Mouse (Mus musculus): ENCODE data around the gene Lactb. TPM values are rescaled to one million over a fixed set of nuclear protein-coding genes. Genes with fewer than 3 reads are reported as not detected.

The Lactb gene
- polyA plus RNA-seq, 1 experiment from 2014 or later, result 7.5 TPM

DNA sequence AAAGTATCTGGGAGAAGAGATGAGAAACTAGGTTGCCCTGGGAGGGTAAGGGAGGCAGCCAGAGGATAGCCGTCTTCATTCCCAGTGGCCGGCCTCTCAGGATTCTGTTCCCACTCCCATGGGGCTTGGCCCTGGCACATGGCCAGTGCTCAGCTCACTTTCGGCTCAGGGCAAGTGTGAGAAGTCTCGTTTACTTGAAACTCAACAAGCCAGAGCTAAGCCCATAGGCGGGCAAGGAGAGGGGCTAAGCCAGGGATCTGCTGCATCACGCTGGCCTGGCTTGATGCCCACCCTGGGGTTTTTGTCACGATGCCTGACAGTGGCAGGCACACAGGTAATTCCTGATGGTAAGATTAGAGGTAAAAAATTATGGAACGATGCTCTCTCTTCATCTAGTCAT is 37.8 kb downstream of the Lactb start:
- H3K4me1 ChIP-seq, result peaks cover 9% of the 10 kb centered on the region; the same call in 1 of the 2 replicates
- WGBS, result 61% methylated on average over 8 of the region's 8 CpGs
- H3K36me3 ChIP-seq, result no peaks in the 10 kb centered on the region
- H3K9ac ChIP-seq, result no peak overlapping the region
- no peaks in the 10 kb centered on the region for H3K9me3 ChIP-seq
- ATAC-seq (ENCODE audit: low FRiP score, low read depth), result no peak
- no peak overlapping the region for H3K4me3 ChIP-seq
- H3K4me2 ChIP-seq (replicated peaks), result no peak overlapping the region
- H3K27ac ChIP-seq, result no peak overlapping the region
- H3K27me3 ChIP-seq, result no peaks in the 10 kb centered on the region

DNA sequence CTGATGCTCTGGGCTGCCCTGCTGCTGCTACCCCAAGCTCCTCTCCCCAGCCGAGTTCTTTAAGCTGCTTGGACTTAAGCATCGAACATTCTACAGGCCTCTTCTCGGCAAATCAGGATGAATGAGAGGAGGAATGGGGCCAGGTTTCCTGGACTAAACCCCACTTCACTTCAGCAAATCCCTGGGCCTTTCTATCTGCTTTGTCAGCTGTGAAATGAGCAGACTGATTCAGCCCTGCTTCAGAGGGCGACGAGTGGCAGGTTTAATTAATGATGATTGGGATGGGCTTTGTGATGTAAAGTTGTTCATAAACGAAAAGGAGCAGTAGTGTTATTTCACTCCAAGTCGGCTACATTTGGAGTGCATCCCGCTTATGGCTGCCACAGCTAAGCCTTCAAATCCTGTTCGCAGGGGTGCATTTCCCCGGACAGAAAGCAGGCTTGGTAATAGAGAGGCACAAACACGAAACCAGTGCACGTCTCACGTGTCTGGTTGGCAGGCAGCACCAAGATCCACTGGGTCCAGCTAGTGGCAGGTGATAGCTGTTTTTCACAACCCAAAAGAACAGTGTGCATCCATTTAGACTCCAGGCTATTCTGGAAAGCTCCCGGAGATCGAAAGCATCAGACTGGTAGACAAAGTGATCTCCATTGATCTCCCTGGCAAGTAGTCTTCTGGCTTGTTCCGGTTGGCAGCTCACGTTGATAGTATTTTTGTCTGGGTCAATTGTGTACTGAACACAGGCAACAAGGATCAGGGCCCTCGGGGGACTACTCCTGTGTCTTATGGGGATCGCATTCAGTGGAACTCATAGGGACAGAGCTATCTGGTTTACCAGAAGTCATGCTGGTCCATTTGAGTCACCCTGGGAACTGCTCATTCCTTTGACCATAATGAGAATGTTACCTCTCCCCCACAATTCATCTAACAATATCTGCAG is 41.1 kb downstream of the Lactb start:
- Histone ChIP-seq H3K4me3 (no peak overlapping the region), H3K4me2 (replicated peaks) (no peak overlapping the region), H3K27ac (no peak overlapping the region), H3K4me1 (no peaks in the 10 kb centered on the region), H3K36me3 (no peaks in the 10 kb centered on the region), H3K9me3 (no peaks in the 10 kb centered on the region), H3K9ac (no peak overlapping the region), H3K27me3 (no peaks in the 10 kb centered on the region)
- WGBS, result 75% methylated on average over 19 of the region's 19 CpGs
- ATAC-seq (ENCODE audit: low FRiP score, low read depth), result no peak

DNA sequence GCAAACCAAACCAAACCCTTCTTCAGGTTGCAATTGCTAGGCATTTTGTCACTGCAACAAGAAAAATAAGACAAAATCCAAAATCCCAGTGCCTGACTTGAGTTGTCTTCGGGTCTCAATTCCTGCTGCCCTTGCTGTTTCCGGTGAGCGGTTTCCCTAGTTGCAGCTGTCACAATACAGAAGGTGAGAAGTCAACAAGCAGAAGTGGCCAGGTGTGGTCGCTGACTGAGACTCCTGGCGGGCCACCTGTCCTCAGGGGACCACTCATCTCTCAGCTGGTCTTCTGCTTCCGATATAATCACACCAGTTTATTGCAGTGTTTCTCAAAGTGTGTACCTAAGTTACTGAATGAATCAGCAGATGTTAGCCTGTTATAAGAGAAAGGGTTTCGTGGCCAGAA is 44.9 kb downstream of the Lactb start:
- no peaks in the 10 kb centered on the region for H3K9me3 ChIP-seq
- no peak overlapping the region for H3K27ac ChIP-seq
- no peaks in the 10 kb centered on the region for H3K36me3 ChIP-seq
- no peaks in the 10 kb centered on the region for H3K4me1 ChIP-seq
- ATAC-seq (ENCODE audit: low FRiP score, low read depth), result no peak
- no peak overlapping the region for H3K4me3 ChIP-seq
- 61% methylated on average over 7 of the region's 7 CpGs for WGBS
- H3K27me3 ChIP-seq, result no peaks in the 10 kb centered on the region
- no peak overlapping the region for H3K4me2 ChIP-seq (replicated peaks)
- no peak overlapping the region for H3K9ac ChIP-seq

DNA sequence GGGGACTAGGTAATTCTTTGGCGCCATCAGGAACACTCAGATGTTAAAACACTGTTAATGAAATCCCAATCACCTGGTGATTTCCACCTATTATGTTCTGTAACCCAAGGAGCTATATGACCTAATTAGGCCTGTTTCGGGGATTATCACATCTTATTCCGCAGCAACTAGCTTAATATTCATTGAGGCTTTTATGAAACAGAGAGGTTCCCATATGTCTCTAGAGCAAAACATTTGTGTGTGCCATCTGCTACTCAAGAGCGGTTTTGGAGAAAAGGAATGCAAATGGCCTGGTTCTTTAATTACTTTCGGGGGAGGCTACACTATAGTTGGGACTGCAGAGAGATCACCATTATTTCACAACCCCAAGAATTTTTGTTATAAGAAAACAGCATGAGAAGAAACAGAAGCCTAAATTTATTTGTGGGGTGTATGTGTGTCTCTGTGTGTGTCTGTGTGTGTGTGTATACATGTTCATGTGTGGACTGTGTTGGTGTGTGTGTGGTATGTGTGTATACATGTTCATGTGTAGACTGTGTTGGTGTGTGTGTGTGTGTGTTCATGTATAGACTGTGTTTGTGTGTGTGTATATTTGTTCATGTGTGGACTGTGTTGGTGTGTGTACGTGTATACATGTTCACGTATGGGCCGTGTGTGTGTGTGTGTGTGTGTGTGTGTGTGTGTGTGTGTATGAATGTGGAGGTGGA is 47.4 kb downstream of the Lactb start:
- H3K9me3 ChIP-seq, result no peaks in the 10 kb centered on the region
- H3K27ac ChIP-seq, result no peak overlapping the region
- no peaks in the 10 kb centered on the region for H3K36me3 ChIP-seq
- 75% methylated on average over 8 of the region's 8 CpGs for WGBS
- no peaks in the 10 kb centered on the region for H3K27me3 ChIP-seq
- no peaks in the 10 kb centered on the region for H3K4me1 ChIP-seq
- H3K9ac ChIP-seq, result no peak overlapping the region
- no peak overlapping the region for H3K4me3 ChIP-seq
- no peak overlapping the region for H3K4me2 ChIP-seq (replicated peaks)
- no peak for ATAC-seq (ENCODE audit: low FRiP score, low read depth)

DNA sequence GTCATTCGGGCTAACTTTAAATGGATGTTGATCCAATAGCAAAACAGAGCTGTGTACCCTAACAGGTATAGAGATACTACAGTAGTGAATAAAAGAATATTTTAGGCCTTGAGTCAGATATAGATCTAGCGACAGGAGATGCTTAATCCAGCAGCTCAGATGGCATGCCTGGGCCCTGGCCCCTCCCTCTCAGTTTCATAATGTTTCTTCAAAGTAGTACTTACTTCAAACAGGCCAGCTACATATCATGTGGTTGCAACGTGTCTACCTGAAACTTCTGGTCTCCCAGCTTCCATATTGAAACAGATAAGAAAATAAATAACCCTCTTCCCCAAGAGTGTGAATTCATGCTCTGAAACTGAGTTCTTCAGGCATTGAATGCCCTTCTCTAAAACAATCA is 49.4 kb downstream of the Lactb start:
- Histone ChIP-seq H3K4me1 (0 out of 2 replicates have a peak, but pooled peaks cover under 1% of the 10 kb centered on the region), H3K9me3 (no peaks in the 10 kb centered on the region), H3K4me2 (replicated peaks) (no peak overlapping the region), H3K27me3 (no peaks in the 10 kb centered on the region), H3K27ac (no peak overlapping the region), H3K36me3 (no peaks in the 10 kb centered on the region), H3K9ac (no peak overlapping the region), H3K4me3 (no peak overlapping the region)
- WGBS, result 70% methylated on average over 3 of the region's 3 CpGs
- ATAC-seq (ENCODE audit: low FRiP score, low read depth), result no peak

DNA sequence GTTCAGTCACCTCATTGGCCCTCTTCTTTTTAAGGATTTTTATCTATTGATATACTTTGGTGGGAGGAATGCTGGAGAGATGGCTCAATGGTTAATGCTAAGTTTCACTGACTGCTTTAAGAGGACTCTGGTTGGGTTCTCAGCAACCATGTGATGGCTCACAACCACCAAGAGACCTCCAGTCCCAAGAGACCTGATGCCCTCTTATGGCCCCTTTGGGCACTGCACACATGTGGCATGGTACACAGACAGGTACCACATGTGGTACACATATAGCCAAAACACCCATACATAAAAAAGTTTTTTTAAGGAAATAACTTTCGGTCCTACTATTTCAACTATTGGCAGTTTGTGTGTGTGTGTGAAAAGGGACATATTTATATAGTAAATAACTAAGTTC is 53.2 kb downstream of the Lactb start:
- no peak for ATAC-seq (ENCODE audit: low FRiP score, low read depth)
- Histone ChIP-seq H3K36me3 (no peaks in the 10 kb centered on the region), H3K4me2 (replicated peaks) (no peak overlapping the region), H3K4me1 (peaks cover 19% of the 10 kb centered on the region), H3K27me3 (no peaks in the 10 kb centered on the region), H3K9me3 (no peaks in the 10 kb centered on the region), H3K4me3 (no peak overlapping the region), H3K9ac (no peak overlapping the region), H3K27ac (no peak overlapping the region)
- 93% methylated on average over 1 of the region's 1 CpGs for WGBS

DNA sequence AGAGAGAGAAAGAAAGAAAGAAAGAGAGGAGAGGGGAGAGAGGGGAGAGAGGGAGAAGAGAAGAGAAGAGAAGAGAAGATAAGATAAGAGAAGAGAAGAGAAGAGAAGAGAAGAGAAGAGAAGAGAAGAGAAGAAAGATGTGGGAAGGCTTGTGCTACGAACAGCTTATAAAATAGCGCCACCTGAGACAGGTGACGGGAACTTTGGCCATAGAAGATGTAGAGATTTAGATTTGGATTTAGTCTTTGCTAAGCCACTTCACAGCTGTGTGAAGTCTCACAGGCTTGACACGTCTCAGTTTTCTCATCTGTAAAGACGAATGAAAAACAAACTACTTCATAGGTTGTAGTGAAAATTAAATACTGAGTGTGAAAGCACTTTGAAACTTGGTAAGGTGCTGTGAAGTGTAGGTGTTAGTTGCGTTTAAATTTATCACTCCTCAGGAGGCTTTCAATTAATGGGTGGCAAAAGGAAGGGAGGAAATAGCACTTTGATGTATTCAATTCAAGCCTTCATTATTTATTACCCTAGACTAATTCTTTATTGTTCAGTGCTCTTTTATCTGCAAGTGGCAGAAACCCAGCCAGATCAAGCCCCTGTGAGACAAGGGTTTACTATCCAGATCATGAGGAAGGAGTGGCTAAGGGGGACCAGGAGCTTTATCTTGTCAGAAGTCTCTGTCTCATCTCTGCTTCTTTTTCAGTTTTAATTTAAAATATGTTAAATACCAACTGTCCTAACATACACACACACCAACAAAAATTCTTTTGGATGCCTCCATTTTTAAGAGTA is 54.6 kb downstream of the Lactb start:
- no peak for ATAC-seq (ENCODE audit: low FRiP score, low read depth)
- Histone ChIP-seq H3K4me1 (peaks cover 21% of the 10 kb centered on the region), H3K4me2 (replicated peaks) (peak overlapping the region; percentile 90), H3K36me3 (no peaks in the 10 kb centered on the region), H3K27ac (no peak overlapping the region; the same call in 1 of the 2 replicates), H3K9ac (no peak overlapping the region), H3K9me3 (no peaks in the 10 kb centered on the region), H3K4me3 (peak overlapping the region; percentile 90), H3K27me3 (no peaks in the 10 kb centered on the region)
- 5% methylated on average over 6 of the region's 6 CpGs for WGBS

DNA sequence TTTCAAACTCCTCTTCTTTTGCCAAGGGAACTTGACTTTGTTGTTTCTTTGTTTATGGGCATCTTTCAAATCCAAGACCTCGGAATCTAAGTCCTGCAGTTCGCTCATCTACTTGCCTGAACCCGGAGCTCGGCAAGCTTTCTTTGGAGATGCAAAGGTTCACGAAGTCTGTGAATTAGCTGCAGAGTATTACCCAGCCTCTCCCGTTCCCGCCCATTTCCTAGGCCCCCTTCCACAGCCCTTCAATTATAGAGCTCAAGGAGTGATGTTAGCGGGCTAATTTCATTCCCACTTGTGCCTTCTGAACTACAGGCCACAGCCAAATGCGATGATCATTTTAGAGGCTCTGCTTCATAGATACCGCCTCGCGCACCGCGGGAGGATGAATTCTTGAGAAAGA is 55.3 kb downstream of the Lactb start:
- Histone ChIP-seq H3K4me1 (peaks cover 21% of the 10 kb centered on the region), H3K4me3 (peak overlapping the region; percentile 90), H3K36me3 (no peaks in the 10 kb centered on the region), H3K4me2 (replicated peaks) (peak overlapping the region; percentile 90), H3K27ac (peak overlapping the region; percentile 70), H3K27me3 (no peaks in the 10 kb centered on the region), H3K9ac (peak overlapping the region; percentile 66), H3K9me3 (no peaks in the 10 kb centered on the region)
- WGBS, result under 1% methylated on average over 14 of the region's 14 CpGs
- ATAC-seq (ENCODE audit: low FRiP score, low read depth), result peak; percentile 59

DNA sequence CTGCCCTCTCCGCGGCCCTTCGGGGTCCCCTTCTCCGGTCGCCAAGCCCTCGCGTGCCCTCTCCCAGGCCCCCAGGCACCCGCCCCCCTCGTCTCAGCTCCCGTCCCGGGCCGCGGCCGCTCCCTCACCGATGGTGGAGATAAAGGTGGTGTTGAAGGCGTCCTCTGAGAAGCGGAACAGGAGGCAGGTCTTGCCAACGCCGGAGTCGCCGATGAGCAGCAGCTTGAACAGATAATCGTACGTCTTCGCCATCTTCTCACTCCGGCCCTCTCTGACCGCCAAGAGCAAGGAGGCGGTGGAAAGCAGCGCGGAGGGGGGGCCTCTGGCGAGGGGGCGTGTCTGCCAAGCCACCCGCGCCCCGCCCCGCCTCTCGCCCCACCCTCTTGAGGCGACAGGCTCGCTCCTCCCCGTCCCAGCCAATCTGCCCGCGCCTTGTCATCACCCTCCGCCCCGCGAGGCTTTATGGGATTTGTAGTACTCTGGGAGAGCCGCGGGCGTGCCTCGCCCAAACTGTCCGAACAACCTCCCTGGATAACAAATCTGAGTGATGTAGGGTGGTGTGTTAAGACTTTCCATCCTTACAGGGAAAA is 55.8 kb downstream of the Lactb start, which contains the start of gene Rab8b:
Rab8b (minus strand) TSS at position 306 of the 590 bp plus-strand sequence.
- H3K27me3 ChIP-seq, result no peaks in the 10 kb centered on the region
- peaks cover 21% of the 10 kb centered on the region for H3K4me1 ChIP-seq
- WGBS, result under 1% methylated on average over 48 of the region's 49 CpGs
- peak; percentile 99 for ATAC-seq (ENCODE audit: low FRiP score, low read depth)
- no peaks in the 10 kb centered on the region for H3K9me3 ChIP-seq
- peak within 1 kb of the TSS; percentile 90 for H3K4me3 ChIP-seq
- peak within 1 kb of the TSS; percentile 92 for H3K9ac ChIP-seq
- H3K27ac ChIP-seq, result peak within 1 kb of the TSS; percentile 74
- peak within 1 kb of the TSS; percentile 90 for H3K4me2 ChIP-seq (replicated peaks)
- H3K36me3 ChIP-seq, result no peaks in the 10 kb centered on the region

DNA sequence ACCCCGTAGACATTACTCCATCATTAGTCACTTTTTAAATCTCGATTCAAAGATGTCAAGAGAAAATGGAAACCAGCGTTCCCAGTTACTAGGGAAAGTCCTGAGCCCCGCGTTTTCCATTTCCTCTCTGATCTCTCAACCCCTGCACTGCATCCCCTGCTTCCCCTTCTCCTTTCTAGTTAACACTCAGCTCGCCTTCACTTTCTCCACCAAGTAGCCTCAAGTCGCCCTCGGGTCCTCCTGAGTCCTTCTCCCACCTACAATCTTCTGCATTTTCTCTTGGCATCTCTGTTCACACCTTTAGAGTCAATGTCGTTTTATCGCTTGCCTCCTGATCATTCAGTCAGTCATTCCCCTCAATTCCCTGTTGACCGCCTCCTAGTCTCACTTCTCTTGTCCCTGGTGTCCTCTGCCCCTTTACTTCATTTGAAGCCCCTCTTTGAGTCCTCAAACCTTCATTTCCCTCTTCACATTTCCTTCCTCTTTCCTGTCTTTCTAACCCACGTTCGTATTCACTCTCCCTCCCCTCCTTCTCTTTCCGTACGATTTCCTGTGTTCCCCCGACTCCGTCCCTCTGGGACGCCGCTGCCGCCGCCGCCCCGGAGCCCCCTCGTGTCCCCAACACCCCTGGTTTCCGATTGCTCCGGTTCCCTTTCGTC is 56.5 kb downstream of the Lactb start:
- ATAC-seq (ENCODE audit: low FRiP score, low read depth), result no peak
- H3K36me3 ChIP-seq, result no peaks in the 10 kb centered on the region
- H3K27me3 ChIP-seq, result no peaks in the 10 kb centered on the region
- peak overlapping the region; percentile 92 for H3K9ac ChIP-seq
- H3K4me3 ChIP-seq, result peak overlapping the region; percentile 90
- WGBS, result 1% methylated on average over 27 of the region's 27 CpGs
- H3K9me3 ChIP-seq, result no peaks in the 10 kb centered on the region
- peaks cover 21% of the 10 kb centered on the region for H3K4me1 ChIP-seq
- peak overlapping the region; percentile 90 for H3K4me2 ChIP-seq (replicated peaks)
- H3K27ac ChIP-seq, result peak overlapping the region; percentile 74

DNA sequence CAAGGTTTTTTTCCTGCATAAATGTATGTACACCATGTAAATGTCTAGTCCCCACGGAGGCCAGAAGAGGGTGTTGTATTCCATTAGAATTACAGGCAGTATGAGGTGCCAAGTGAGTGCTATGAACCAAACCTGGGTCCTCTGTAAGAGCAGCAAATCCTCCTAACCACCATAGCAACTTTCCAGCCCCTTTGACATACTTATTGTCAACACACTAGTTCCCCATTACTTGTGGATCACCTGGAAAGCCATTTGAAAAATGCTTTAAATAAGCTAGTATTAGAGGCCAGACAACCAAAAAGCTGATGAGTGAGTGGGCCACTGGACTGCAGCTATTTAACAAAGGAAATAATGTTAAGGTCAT is 57.4 kb downstream of the Lactb start:
- H3K27me3 ChIP-seq, result no peaks in the 10 kb centered on the region
- H3K27ac ChIP-seq, result no peak overlapping the region
- peak overlapping the region; percentile 90 for H3K4me2 ChIP-seq (replicated peaks)
- no peaks in the 10 kb centered on the region; the same call in 1 of the 2 replicates for H3K36me3 ChIP-seq
- H3K9ac ChIP-seq, result no peak overlapping the region
- no peak for ATAC-seq (ENCODE audit: low FRiP score, low read depth)
- 70% methylated on average over 1 of the region's 1 CpGs for WGBS
- peaks cover 21% of the 10 kb centered on the region for H3K4me1 ChIP-seq
- peak overlapping the region; percentile 90 for H3K4me3 ChIP-seq
- H3K9me3 ChIP-seq, result no peaks in the 10 kb centered on the region
